Mouse (Mus musculus): ENCODE measurements around the gene Cep19.

- TF ChIP-seq POLR2A (IDR thresholded peaks at IDR 0.05; ENCODE audit: borderline replicate concordance, extremely low read depth, low read depth, low read length) (no peak), CTCF (IDR thresholded peaks at IDR 0.05; ENCODE audit: insufficient read depth, low read length) (no peak)
Measured at GRCm38 (mm10) chr16:32124444-32125335, 25.1 kb downstream of the Cep19 start.
